ENCODE assay signal across 28 mouse cellular contexts in the genomic region with DNA sequence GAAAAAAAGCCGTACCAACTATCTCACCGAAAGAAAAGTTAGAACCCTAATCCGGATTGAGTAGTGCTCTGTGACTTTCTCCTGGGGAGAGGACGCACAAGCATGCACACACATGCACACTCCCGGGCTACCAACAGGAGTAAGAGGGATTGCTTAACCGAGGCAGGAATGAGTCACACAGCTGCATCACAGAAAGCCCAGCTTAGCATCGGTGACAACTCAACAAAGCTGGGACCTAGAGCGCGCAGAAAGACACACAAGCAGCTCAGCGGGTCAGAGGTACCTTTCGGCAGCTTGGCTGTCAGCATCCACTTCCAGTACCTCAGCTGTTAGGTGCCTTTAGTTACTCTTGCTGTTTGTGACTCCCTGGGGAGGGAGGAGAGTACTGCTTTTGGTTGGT.
A peak's percentile ranks its signal among the peaks of the same experiment; 100 is the strongest.
DNase-seq lines count a peak whose midpoint lies in the region; ATAC-seq lines count a peak whose summit lies in the region.
"Had no signal": no experiment of that assay in that cellular context is flagged by ENCODE, and none has a peak within 500 bp of the region (broad histone marks: within the 10 kb centered on the region; RNA-seq: fewer than 3 reads in every experiment).

No protein-coding gene starts in this region.

- H3K4me2 ChIP-seq in midbrain, embryonic 11.5 days = no peak overlapping the region
- H3K4me2 ChIP-seq: embryonic facial prominence, embryonic 13.5 days; forebrain, embryonic 13.5 days; heart, embryonic 11.5 days; limb, embryonic 12.5 days; liver, embryonic 11.5 days; neural tube, embryonic 15.5 days had no signal

- no peaks in the 10 kb centered on the region for H3K36me3 ChIP-seq in midbrain, embryonic 11.5 days (ENCODE audit: control insufficient read depth, insufficient read depth, low read length)
- H3K36me3 ChIP-seq: embryonic facial prominence, embryonic 13.5 days; G1E; limb, embryonic 12.5 days; neural tube, embryonic 15.5 days had no signal

- H3K4me1 ChIP-seq in midbrain, embryonic 11.5 days (ENCODE audit: control insufficient read depth, insufficient read depth, low read length) = no peaks in the 10 kb centered on the region

- 94% methylated on average over 11 of the region's 11 CpGs for WGBS in midbrain, embryonic 11.5 days

- no peaks in the 10 kb centered on the region for H3K9me3 ChIP-seq in midbrain, embryonic 11.5 days (ENCODE audit: control insufficient read depth, low read length)
- H3K9me3 ChIP-seq: embryonic facial prominence, embryonic 13.5 days; forebrain, embryonic 13.5 days; G1E; hindbrain, embryonic 10.5 days; limb, embryonic 12.5 days; midbrain, embryonic 10.5 days; neural tube, embryonic 15.5 days had no signal

- no peak for ATAC-seq in midbrain, embryonic 11.5 days (ENCODE audit: low FRiP score)
- ATAC-seq: forebrain, embryonic 13.5 days; hindbrain, embryonic 16.5 days; intestine, embryonic 16.5 days had no signal

- DNase-seq in heart, adult 11 months = peak; percentile 93
- DNase-seq in heart, postnatal 14 days = no peak
- DNase-seq in 3134 (ENCODE audit: extremely low read depth, insufficient read length, low spot score) = peak; percentile 68
- peak; percentile 44 for DNase-seq in 3T3-L1 (ENCODE audit: low read depth, low spot score)
- peak; percentile 43 for DNase-seq in brain, adult 2 months (ENCODE audit: low read depth, low spot score)
- no peak for DNase-seq in midbrain, embryonic 11.5 days (ENCODE audit: low spot score, missing footprints)
- DNase-seq in B cell, adult 2 months = no peak
- DNase-seq: cerebellum, adult 2 months; cerebellum, postnatal 25 days; kidney, adult 9 months; kidney, postnatal 14 days; lung, adult 2 months; lung, postnatal 4 days; right cerebral cortex, adult 18-20 months; right cerebral cortex, postnatal 4 days had no signal

- intact Hi-C loops in heart, postnatal 14 days (cut with DNase I) = no loop called here

- H3K27me3 ChIP-seq in midbrain, embryonic 11.5 days (ENCODE audit: control insufficient read depth, insufficient read depth, low read length) = no peaks in the 10 kb centered on the region
- H3K27me3 ChIP-seq: CH12.LX; embryonic facial prominence, embryonic 13.5 days; forebrain, embryonic 13.5 days; limb, embryonic 12.5 days; neural tube, embryonic 15.5 days had no signal

- H3K9ac ChIP-seq in midbrain, embryonic 11.5 days (ENCODE audit: low read length) = no peak overlapping the region
- H3K9ac ChIP-seq: embryonic facial prominence, embryonic 13.5 days; forebrain, embryonic 13.5 days; limb, embryonic 12.5 days; neural tube, embryonic 15.5 days had no signal

- H3K27ac ChIP-seq in midbrain, embryonic 11.5 days (ENCODE audit: low read depth, low read length) = no peak overlapping the region
- H3K27ac ChIP-seq: embryonic facial prominence, embryonic 13.5 days; forebrain, embryonic 13.5 days; hindbrain, embryonic 10.5 days; limb, embryonic 12.5 days; midbrain, embryonic 10.5 days; neural tube, embryonic 15.5 days had no signal

- H3K4me3 ChIP-seq in midbrain, embryonic 11.5 days (ENCODE audit: low read depth, low read length) = no peak overlapping the region
- H3K4me3 ChIP-seq: embryonic facial prominence, embryonic 13.5 days; erythroblast, embryonic 14.5 days; forebrain, embryonic 13.5 days; hindbrain, embryonic 10.5 days; limb, embryonic 12.5 days; midbrain, embryonic 10.5 days; neural tube, embryonic 15.5 days had no signal

Comparison
In these comparisons a context has a peak if more than half of its experiments do, and no peak if none do; other contexts are left out.
1. DNase-seq: peak in heart, adult 11 months (single experiment), 3134 (single experiment), 3T3-L1 (single experiment) and brain, adult 2 months (single experiment); none in heart, postnatal 14 days (0 of 2), midbrain, embryonic 11.5 days (single experiment) and B cell, adult 2 months (0 of 2).